Mouse (Mus musculus) CH12F3 (cell line): ENCODE results near the gene Cd320.
"Not testable (repeated sequence)": the region's sequence is repeated elsewhere in the genome, so short reads cannot be mapped to it uniquely, and the experiment has no call there.

Experiments
- in situ Hi-C: fragments of 300-500 bp; cut with MboI; formaldehyde crosslinking; loops from 2 replicates; pipeline ENCODE4 v1.14.3; 2020; ENCODE audit warnings: low sequenced_read_pairs

Gene Cd320

GRCm38 (mm10) chr17:33824997-33825330 lies 17.9 kb upstream of the Cd320 start:
- in situ Hi-C loops = not testable (repeated sequence)

GRCm38 (mm10) chr17:33825462-33825861 lies 17.4 kb upstream of the Cd320 start:
- in situ Hi-C loops = no loop called here

- in situ Hi-C loops = no loop called here
Observed at GRCm38 (mm10) chr17:33826850-33827249, 16.0 kb upstream of the Cd320 start.

- in situ Hi-C loops = no loop called here
Observed at GRCm38 (mm10) chr17:33828892-33829291, 14.0 kb upstream of the Cd320 start.

GRCm38 (mm10) chr17:33829561-33829960 lies 13.3 kb upstream of the Cd320 start:
- in situ Hi-C loops = no loop called here

- in situ Hi-C loops = no loop called here
Observed at GRCm38 (mm10) chr17:33844196-33844595, 1.3 kb downstream of the Cd320 start.

GRCm38 (mm10) chr17:33848139-33848538 lies 5.2 kb downstream of the Cd320 start:
- in situ Hi-C loops = no loop called here

GRCm38 (mm10) chr17:33851331-33851730 lies 8.4 kb downstream of the Cd320 start:
- in situ Hi-C loops = no loop called here

GRCm38 (mm10) chr17:33857816-33858215 lies 14.9 kb downstream of the Cd320 start:
- in situ Hi-C loops = no loop called here

GRCm38 (mm10) chr17:33865330-33866030 lies 22.6 kb downstream of the Cd320 start:
- in situ Hi-C loops = no loop called here

GRCm38 (mm10) chr17:33873537-33873936 lies 30.6 kb downstream of the Cd320 start, which contains the start of gene Gm7029:
Gm7029 (plus strand) TSS chr17:33873837.
- in situ Hi-C loops = not testable (repeated sequence)

GRCm38 (mm10) chr17:33874411-33874810 lies 31.5 kb downstream of the Cd320 start:
- in situ Hi-C loops = no loop called here

GRCm38 (mm10) chr17:33875797-33876196 lies 32.9 kb downstream of the Cd320 start:
- in situ Hi-C loops = not testable (repeated sequence)

GRCm38 (mm10) chr17:33884320-33884719 lies 41.4 kb downstream of the Cd320 start:
- in situ Hi-C loops = not testable (repeated sequence)

GRCm38 (mm10) chr17:33887802-33888201 lies 44.9 kb downstream of the Cd320 start:
- in situ Hi-C loops = not testable (repeated sequence)

GRCm38 (mm10) chr17:33888230-33888629 lies 45.3 kb downstream of the Cd320 start:
- in situ Hi-C loops = not testable (repeated sequence)

- in situ Hi-C loops = not testable (repeated sequence)
Observed at GRCm38 (mm10) chr17:33889941-33890532, 47.1 kb downstream of the Cd320 start.

- in situ Hi-C loops = no loop called here
Observed at GRCm38 (mm10) chr17:33890533-33891059, 47.7 kb downstream of the Cd320 start, which contains the start of gene Kifc1. Kifc1 (minus strand) TSS chr17:33890661.

- in situ Hi-C loops = no loop called here
Observed at GRCm38 (mm10) chr17:33891357-33891756, 48.5 kb downstream of the Cd320 start.

GRCm38 (mm10) chr17:33891892-33892291 lies 49.0 kb downstream of the Cd320 start:
- in situ Hi-C loops = not testable (repeated sequence)

- in situ Hi-C loops = no loop called here
Observed at GRCm38 (mm10) chr17:33892429-33892828, 49.5 kb downstream of the Cd320 start.

- in situ Hi-C loops = not testable (repeated sequence)
Observed at GRCm38 (mm10) chr17:33893011-33893410, 50.1 kb downstream of the Cd320 start.
